Mouse (Mus musculus) embryonic facial prominence, embryonic 14.5 days (tissue): ENCODE measurements around the gene M1ap. TPM values are rescaled to one million over a fixed set of nuclear protein-coding genes. Genes with fewer than 3 reads are reported as not detected.

ENCODE experiments used
- ATAC-seq: fragments of 200-750 bp; cut with Nextera tagmentation; 2 replicates; pipeline ENCODE4 v1.8.0; 2017; ENCODE audit warnings: low read depth, moderate number of reproducible peaks, moderate TSS enrichment
- DNase-seq: peaks from one replicate; pipeline ENCODE4 v3.0.0-alpha.2; 2015; ENCODE audit warnings: low spot score
- H3K27ac ChIP-seq: fragments of 300-500 bp; sonication (generic); replicated peaks from 2 replicates; pipeline ENCODE4 v1.5.1; 2014; ENCODE audit warnings: low read depth, mild to moderate bottlenecking, low read length, moderate library complexity
- H3K27me3 ChIP-seq: fragments of 300-500 bp; sonication (generic); replicated peaks from 2 replicates; pipeline ENCODE4 v1.6.1; 2014; ENCODE audit warnings: low read length; ENCODE audit not compliant: control insufficient read depth, insufficient read depth
- H3K36me3 ChIP-seq: fragments of 300-500 bp; sonication (generic); 2 replicates; pipeline ENCODE4 v1.6.1; 2014; ENCODE audit warnings: low read length, mixed read lengths; ENCODE audit not compliant: control insufficient read depth, insufficient read depth
- H3K4me1 ChIP-seq: fragments of 300-500 bp; sonication (generic); 2 replicates; pipeline ENCODE4 v1.6.1; 2014; ENCODE audit warnings: antibody characterized with exemption, low read length; ENCODE audit not compliant: control insufficient read depth, insufficient read depth
- H3K4me2 ChIP-seq: fragments of 300-500 bp; sonication (generic); 2 replicates; pipeline ENCODE4 v1.6.1; 2014; ENCODE audit warnings: low read depth, mild to moderate bottlenecking, low read length, moderate library complexity, mixed read lengths
- H3K4me3 ChIP-seq: fragments of 300-500 bp; sonication (generic); 2 replicates; pipeline ENCODE4 v1.5.1; 2014; ENCODE audit warnings: low read depth, mild to moderate bottlenecking, low read length
- H3K9ac ChIP-seq: fragments of 300-500 bp; sonication (generic); 2 replicates; pipeline ENCODE4 v1.6.1; 2014; ENCODE audit warnings: low read depth, mild to moderate bottlenecking, low read length, moderate library complexity, mixed read lengths
- H3K9me3 ChIP-seq: fragments of 300-500 bp; sonication (generic); 2 replicates; pipeline ENCODE4 v1.6.1; 2016; ENCODE audit warnings: low read length; ENCODE audit not compliant: control insufficient read depth
- WGBS: fragments of 180-500 bp; shearing (Covaris S2); extraction: QIAGEN DNeasy Blood & Tissue Kit; methylation state at CpG from one replicate; pipeline ENCODE4 v1.1.7; 2014; 5-methylcytosine and 5-hydroxymethylcytosine counted together
- polyA plus RNA-seq: library from polyadenylated mRNA; unstranded; fragments of >200 nt; fragmentation: Nextera tagmentation; extraction: Ambion mirVana; gene quantifications from 2 replicates; pipeline ENCODE4 v1.2.1, GENCODE M21; 2014

M1ap gene
- polyA plus RNA-seq, 1 experiment from 2014 or later: 0.65 TPM

DNA sequence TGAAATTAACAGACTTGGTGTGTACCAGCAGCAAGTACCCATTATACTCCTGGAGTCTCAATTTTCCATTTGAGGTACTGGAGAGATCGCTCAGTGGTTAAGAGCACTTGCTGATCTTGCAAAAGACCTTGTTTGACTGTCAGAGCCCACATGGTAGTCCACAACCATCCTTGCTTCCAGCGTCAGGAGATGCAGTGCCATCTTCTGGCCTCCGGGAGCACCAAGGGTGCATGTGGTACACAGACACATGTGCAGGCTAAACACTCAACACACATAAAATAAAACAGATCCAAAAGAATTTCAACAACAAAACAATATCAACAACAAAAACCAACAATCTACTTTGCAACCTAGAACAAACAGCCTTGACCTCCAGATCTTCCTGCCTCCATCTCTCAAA lies 21.7 kb upstream of the M1ap start:
- no peak overlapping the region for H3K27ac ChIP-seq
- no peak overlapping the region for H3K4me2 ChIP-seq
- no peaks in the 10 kb centered on the region for H3K36me3 ChIP-seq
- no peaks in the 10 kb centered on the region for H3K27me3 ChIP-seq
- no peak overlapping the region for H3K4me3 ChIP-seq
- H3K9ac ChIP-seq: no peak overlapping the region
- WGBS: 52% methylated on average over 3 of the region's 3 CpGs
- no peak for ATAC-seq
- H3K4me1 ChIP-seq: no peaks in the 10 kb centered on the region
- no peaks in the 10 kb centered on the region for H3K9me3 ChIP-seq
- no peak for DNase-seq

DNA sequence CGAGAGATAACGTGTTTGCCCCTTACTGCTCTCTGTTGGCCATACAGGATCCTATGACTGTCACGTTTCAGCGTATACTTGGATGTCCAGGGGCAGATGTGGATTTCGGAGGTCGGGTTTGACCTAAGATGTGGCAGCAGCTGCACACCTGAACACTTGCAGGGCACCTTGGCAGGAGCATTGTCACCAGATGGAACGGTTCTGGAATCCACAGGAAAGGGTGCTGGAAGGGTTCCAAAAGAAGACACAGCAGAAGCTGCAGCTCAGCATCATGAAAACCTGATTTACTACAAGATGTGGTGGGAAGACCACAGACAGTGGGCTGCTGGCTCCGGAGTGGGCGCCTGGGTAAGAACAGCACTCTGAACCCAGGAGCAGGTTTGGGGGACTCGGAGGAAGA lies 20.6 kb upstream of the M1ap start:
- no peaks in the 10 kb centered on the region for H3K27me3 ChIP-seq
- H3K4me3 ChIP-seq: no peak overlapping the region
- no peak for DNase-seq
- H3K9me3 ChIP-seq: no peaks in the 10 kb centered on the region
- no peaks in the 10 kb centered on the region for H3K36me3 ChIP-seq
- H3K4me1 ChIP-seq: no peaks in the 10 kb centered on the region
- no peak overlapping the region for H3K9ac ChIP-seq
- no peak overlapping the region for H3K4me2 ChIP-seq
- no peak for ATAC-seq
- H3K27ac ChIP-seq: no peak overlapping the region
- 80% methylated on average over 10 of the region's 10 CpGs for WGBS

DNA sequence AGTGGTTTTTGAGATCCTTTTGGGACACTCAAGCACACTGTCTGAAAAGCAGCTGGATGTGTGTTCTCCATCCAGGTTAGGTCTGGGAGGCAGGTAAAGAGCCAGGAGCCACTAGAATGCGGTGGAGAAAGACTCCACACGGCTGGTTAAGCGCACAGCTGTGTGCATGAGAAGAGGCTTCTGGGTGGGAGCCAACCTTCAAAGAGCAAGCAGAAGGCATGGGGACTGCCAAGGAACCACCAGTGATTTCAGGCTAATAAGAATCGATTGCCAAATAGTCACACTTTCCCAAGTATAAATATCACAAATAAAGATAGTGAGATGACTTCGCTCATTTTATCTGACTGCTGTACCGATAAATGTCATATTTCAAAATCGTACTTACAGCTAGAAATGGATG lies 20.2 kb upstream of the M1ap start:
- no peak overlapping the region for H3K4me3 ChIP-seq
- no peaks in the 10 kb centered on the region for H3K36me3 ChIP-seq
- no peak for ATAC-seq
- no peaks in the 10 kb centered on the region for H3K27me3 ChIP-seq
- no peak overlapping the region for H3K9ac ChIP-seq
- no peaks in the 10 kb centered on the region for H3K4me1 ChIP-seq
- WGBS: 84% methylated on average over 7 of the region's 7 CpGs
- no peak for DNase-seq
- H3K27ac ChIP-seq: no peak overlapping the region
- H3K4me2 ChIP-seq: no peak overlapping the region
- H3K9me3 ChIP-seq: no peaks in the 10 kb centered on the region

DNA sequence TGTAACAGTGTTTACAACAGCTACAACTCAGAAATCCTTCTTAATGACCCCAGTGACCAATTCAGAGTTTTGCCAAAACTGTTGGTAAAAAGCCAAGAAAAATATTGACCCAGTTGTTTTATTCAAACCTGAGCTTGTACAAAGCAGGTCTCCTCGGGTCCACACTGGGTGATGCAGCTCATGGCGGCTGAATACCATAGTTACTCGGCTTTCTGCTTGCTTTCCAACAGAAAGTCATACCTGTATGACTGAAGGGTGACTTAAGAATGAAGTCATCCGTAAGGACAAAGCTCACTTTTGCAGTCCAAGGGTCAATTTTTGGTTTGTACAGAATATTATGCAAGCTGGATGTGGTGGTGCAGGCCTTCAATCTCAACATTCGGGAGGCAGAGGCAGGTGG lies 19.1 kb upstream of the M1ap start:
- DNase-seq (no peak), ATAC-seq (no peak)
- Histone ChIP-seq H3K9ac (no peak overlapping the region), H3K27ac (no peak overlapping the region), H3K4me1 (no peaks in the 10 kb centered on the region), H3K4me2 (no peak overlapping the region), H3K4me3 (no peak overlapping the region), H3K36me3 (no peaks in the 10 kb centered on the region), H3K27me3 (no peaks in the 10 kb centered on the region), H3K9me3 (no peaks in the 10 kb centered on the region)
- 72% methylated on average over 5 of the region's 5 CpGs for WGBS

DNA sequence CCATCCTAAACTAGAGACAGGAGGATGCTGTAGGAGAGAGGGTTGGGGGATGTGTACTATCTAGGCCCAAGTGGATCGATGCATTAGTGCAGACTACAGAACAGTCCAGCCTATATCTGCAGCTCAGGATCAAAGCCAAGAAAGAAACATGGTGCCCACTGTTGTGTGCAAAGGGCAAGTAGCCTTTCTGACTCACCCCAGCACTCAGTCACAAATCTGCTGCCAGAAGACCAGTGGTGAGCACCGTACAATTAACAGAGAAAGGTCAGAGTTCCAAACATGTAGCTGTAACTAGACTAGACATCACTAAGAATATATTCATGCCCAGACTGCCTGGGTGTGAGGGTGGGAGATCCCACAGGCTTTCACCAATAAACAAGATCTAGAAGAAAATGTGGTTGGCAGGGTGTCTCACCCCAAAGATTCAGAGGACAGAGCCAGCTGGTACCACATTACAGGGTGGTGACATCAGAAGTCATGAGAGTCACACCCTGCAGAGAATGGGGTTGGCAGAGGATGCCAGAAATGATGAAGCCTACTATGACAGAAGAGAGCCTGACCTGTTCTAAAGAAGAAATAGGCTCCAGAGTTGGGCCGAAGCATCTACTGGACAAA lies 12.0 kb upstream of the M1ap start:
- DNase-seq (no peak), ATAC-seq (no peak)
- no peak overlapping the region for H3K4me3 ChIP-seq
- peaks cover 11% of the 10 kb centered on the region for H3K27me3 ChIP-seq
- no peaks in the 10 kb centered on the region for H3K4me1 ChIP-seq
- no peak overlapping the region for H3K9ac ChIP-seq
- H3K4me2 ChIP-seq: no peak overlapping the region
- no peaks in the 10 kb centered on the region for H3K36me3 ChIP-seq
- 96% methylated on average over 3 of the region's 3 CpGs for WGBS
- no peaks in the 10 kb centered on the region for H3K9me3 ChIP-seq
- H3K27ac ChIP-seq: no peak overlapping the region

DNA sequence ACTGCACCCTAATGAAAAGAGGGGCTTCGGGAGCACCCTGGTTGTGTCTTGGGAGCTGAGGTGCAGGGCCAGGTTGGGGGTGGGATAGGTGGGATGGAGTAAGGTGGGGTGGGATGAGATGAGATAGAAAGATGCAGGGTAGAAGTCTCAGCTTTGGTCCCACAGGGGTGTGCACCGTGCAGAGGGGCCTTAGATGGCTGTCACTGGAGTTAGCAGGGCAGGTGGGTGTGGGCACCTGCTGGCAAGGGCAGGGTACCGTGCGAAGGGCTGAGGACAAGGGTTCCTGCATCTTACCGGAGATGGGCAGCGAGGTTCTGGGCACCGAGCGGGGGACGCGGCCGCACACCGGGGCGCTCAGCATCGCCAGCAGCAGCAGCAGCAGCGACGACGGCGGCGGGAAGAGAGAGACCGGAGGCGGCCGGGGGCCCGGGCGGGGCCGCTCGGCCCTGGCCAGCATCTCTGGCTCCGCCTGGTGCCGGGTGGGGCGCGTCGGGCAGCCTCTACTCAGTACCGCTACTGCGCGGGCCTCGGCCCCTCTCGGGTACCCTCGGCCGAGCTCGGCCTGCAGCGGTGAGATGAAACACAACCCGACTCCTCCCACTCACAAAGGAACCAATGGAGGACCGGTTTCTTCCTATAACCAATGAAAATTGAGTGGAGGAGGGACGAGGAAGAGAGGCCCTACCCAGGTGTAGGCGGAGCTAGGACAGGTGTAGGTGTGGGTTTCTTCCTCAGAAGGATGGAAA lies 7.4 kb upstream of the M1ap start, which contains the start of gene Sema4f:
Sema4f (minus strand) TSS at position 603 of the 746 bp plus-strand sequence.
- Histone ChIP-seq H3K4me3 (peak within 1 kb of the TSS; percentile 53), H3K27ac (no peak within 1 kb of the TSS), H3K9ac (peak within 1 kb of the TSS; percentile 72), H3K4me1 (no peaks in the 10 kb centered on the region), H3K9me3 (no peaks in the 10 kb centered on the region), H3K27me3 (peaks cover 11% of the 10 kb centered on the region), H3K4me2 (peak within 1 kb of the TSS; percentile 81), H3K36me3 (no peaks in the 10 kb centered on the region)
- ATAC-seq: peak; percentile 99
- DNase-seq: peak; percentile 91
- WGBS: 6% methylated on average over 15 of the region's 44 CpGs

DNA sequence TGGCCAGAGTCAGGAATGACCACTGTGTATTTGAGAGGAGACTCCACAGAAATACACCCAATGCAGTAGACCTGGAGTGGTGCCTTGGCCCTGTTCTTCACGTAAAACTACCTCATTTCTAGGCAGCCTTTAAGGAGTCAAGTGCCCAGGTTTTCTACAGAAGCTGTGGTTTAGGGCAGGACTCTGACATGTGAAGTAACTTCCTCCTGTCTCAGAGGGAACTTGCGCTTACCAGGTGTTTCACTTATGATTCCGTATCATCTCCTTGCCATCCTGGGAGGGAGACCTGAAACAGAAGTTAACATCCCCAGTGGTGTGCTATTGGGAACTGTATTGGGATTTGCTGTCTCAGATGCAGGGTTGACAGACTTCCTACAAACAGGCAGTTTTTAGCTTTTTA lies 5.9 kb upstream of the M1ap start:
- no peaks in the 10 kb centered on the region for H3K4me1 ChIP-seq
- no peak overlapping the region for H3K4me2 ChIP-seq
- no peaks in the 10 kb centered on the region for H3K36me3 ChIP-seq
- peaks cover 11% of the 10 kb centered on the region for H3K27me3 ChIP-seq
- no peak overlapping the region for H3K27ac ChIP-seq
- DNase-seq (no peak), ATAC-seq (no peak)
- H3K9ac ChIP-seq: no peak overlapping the region
- H3K9me3 ChIP-seq: no peaks in the 10 kb centered on the region
- WGBS: 81% methylated on average over 3 of the region's 3 CpGs
- H3K4me3 ChIP-seq: no peak overlapping the region

DNA sequence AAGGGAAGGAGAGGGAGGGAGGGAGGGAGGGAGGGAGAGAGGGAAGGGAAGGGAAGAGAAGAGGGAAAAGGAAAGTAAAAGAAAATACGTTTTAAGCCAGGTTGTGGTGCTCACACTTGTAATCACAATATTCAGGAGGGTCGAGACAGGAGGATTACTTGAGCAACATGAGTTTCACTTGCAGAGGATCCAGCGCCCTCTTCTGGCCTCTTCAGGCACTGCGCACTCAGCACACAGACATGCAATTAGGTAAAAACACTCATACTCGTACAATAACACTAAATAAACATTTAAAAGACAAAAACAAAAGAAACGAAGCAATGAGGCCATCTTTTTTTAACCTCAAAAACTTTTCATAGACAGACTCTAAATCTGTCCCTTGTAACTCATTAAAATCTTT lies 952 bp upstream of the M1ap start:
- Histone ChIP-seq H3K9me3 (peaks cover 6% of the 10 kb centered on the region; the same call in 1 of the 2 replicates), H3K27me3 (no peaks in the 10 kb centered on the region), H3K4me2 (no peak overlapping the region), H3K36me3 (no peaks in the 10 kb centered on the region), H3K4me3 (no peak overlapping the region), H3K27ac (no peak overlapping the region), H3K4me1 (no peaks in the 10 kb centered on the region), H3K9ac (no peak overlapping the region)
- DNase-seq: no peak
- 49% methylated on average over 6 of the region's 6 CpGs for WGBS
- ATAC-seq: no peak
